Mouse (Mus musculus) cerebellum, adult 2 months (tissue): Measurements from ENCODE around the gene Plxna1. TPM values are rescaled to one million over a fixed set of nuclear protein-coding genes. Genes with fewer than 3 reads are reported as not detected.

Source experiments
- DNase-seq, 2 experiments: peaks; one replicate each; pipeline ENCODE4 v3.0.0; 2021
- H3K27ac ChIP-seq: fragments of 200-500 bp; 2 replicates; pipeline ENCODE4 v1.5.1; 2012; ENCODE audit warnings: low read length, control low read depth, inconsistent platforms; ENCODE audit not compliant: insufficient read depth
- H3K27me3 ChIP-seq: fragments of 200-500 bp; 2 replicates; pipeline ENCODE4 v1.6.1; 2012; ENCODE audit warnings: inconsistent platforms, mild to moderate bottlenecking, low read length, moderate library complexity; ENCODE audit not compliant: control insufficient read depth, insufficient read depth
- H3K4me1 ChIP-seq: fragments of 200-500 bp; 2 replicates; pipeline ENCODE4 v1.6.1; 2011; ENCODE audit warnings: low read length; ENCODE audit not compliant: control insufficient read depth, insufficient read depth
- H3K4me3 ChIP-seq: fragments of 200-500 bp; replicated peaks from 2 replicates; pipeline ENCODE3; 2011; ENCODE audit warnings: mild to moderate bottlenecking, low read depth, low read length, control low read depth; ENCODE audit not compliant: insufficient read depth
- CTCF ChIP-seq: fragments of 200-500 bp; IDR thresholded peaks from 2 replicates; pipeline ENCODE4 v1.5.1; 2011; ENCODE audit warnings: low read depth, mild to moderate bottlenecking, control low read depth, low read length, moderate library complexity, borderline replicate concordance; ENCODE audit not compliant: insufficient read depth
- POLR2A ChIP-seq: fragments of 200-500 bp; IDR thresholded peaks from 2 replicates; pipeline ENCODE4 v1.6.1; 2011; ENCODE audit warnings: low read length, control low read depth, borderline replicate concordance; ENCODE audit not compliant: insufficient read depth
- WGBS: fragments of 180-500 bp; shearing (Covaris S2); methylation state at CpG from one replicate; pipeline ENCODE4 v1.1.7; 2018; 5-methylcytosine and 5-hydroxymethylcytosine counted together
- polyA plus RNA-seq: library from polyadenylated mRNA; depleted of rRNA; stranded (reverse); fragments of >200 nt; gene quantifications from 2 replicates; pipeline ENCODE4 v1.2.3, GENCODE M21; 2012

The Plxna1 gene
- polyA plus RNA-seq, 1 experiment = 59.7 TPM

- DNase-seq = no peak
- H3K27ac ChIP-seq = no peak overlapping the region
- WGBS = 92% methylated on average over 8 of the region's 8 CpGs
- H3K4me3 ChIP-seq = no peak overlapping the region
- no peaks in the 10 kb centered on the region for H3K27me3 ChIP-seq
- TF ChIP-seq POLR2A (no peak), CTCF (no peak)
- H3K4me1 ChIP-seq = no peaks in the 10 kb centered on the region; the same call in 1 of the 2 replicates
These were observed 66.3 kb downstream of the Plxna1 start for GRCm38 (mm10) chr6:89296001-89296709.

GRCm38 (mm10) chr6:89294621-89295020, 67.8 kb downstream of the Plxna1 start:
- no peaks in the 10 kb centered on the region; the same call in 1 of the 2 replicates for H3K4me1 ChIP-seq
- TF ChIP-seq POLR2A (no peak), CTCF (no peak)
- no peaks in the 10 kb centered on the region for H3K27me3 ChIP-seq
- 52% methylated on average over 1 of the region's 1 CpGs for WGBS
- no peak for DNase-seq
- H3K4me3 ChIP-seq = no peak overlapping the region
- H3K27ac ChIP-seq = no peak overlapping the region

- Histone ChIP-seq H3K27me3 (no peaks in the 10 kb centered on the region), H3K4me3 (no peak overlapping the region), H3K27ac (no peak overlapping the region), H3K4me1 (peaks cover 2% of the 10 kb centered on the region)
- no peak for DNase-seq
- WGBS = 46% methylated on average over 7 of the region's 7 CpGs
- no peak for TF ChIP-seq CTCF
- no peak for TF ChIP-seq POLR2A
These were observed 70.9 kb downstream of the Plxna1 start for GRCm38 (mm10) chr6:89291494-89291893.

- Histone ChIP-seq H3K27ac (no peak overlapping the region), H3K4me3 (no peak overlapping the region), H3K4me1 (peaks cover 2% of the 10 kb centered on the region), H3K27me3 (no peaks in the 10 kb centered on the region)
- WGBS = 54% methylated on average over 6 of the region's 6 CpGs
- no peak for DNase-seq
- no peak for TF ChIP-seq CTCF
These were observed 74.3 kb downstream of the Plxna1 start for GRCm38 (mm10) chr6:89288156-89288555.

GRCm38 (mm10) chr6:89286700-89287428, 75.6 kb downstream of the Plxna1 start:
- H3K27me3 ChIP-seq = no peaks in the 10 kb centered on the region
- H3K4me1 ChIP-seq = peaks cover 2% of the 10 kb centered on the region
- no peak overlapping the region for H3K27ac ChIP-seq
- no peak overlapping the region for H3K4me3 ChIP-seq
- 71% methylated on average over 6 of the region's 6 CpGs for WGBS
- DNase-seq = peak in 1 of 2 experiments; percentile 20
- TF ChIP-seq POLR2A (no peak), CTCF (no peak)

- 89% methylated on average over 3 of the region's 3 CpGs for WGBS
- TF ChIP-seq POLR2A (no peak), CTCF (no peak)
- DNase-seq = no peak
- Histone ChIP-seq H3K27ac (no peak overlapping the region), H3K4me3 (no peak overlapping the region), H3K27me3 (no peaks in the 10 kb centered on the region), H3K4me1 (peaks cover 2% of the 10 kb centered on the region)
These were observed 76.1 kb downstream of the Plxna1 start for GRCm38 (mm10) chr6:89286286-89286655.

GRCm38 (mm10) chr6:89285561-89286285, 76.7 kb downstream of the Plxna1 start:
- 71% methylated on average over 9 of the region's 9 CpGs for WGBS
- no peak overlapping the region for H3K27ac ChIP-seq
- no peak for DNase-seq
- TF ChIP-seq CTCF (no peak), POLR2A (no peak)
- H3K27me3 ChIP-seq = no peaks in the 10 kb centered on the region
- H3K4me3 ChIP-seq = no peak overlapping the region
- peaks cover 2% of the 10 kb centered on the region for H3K4me1 ChIP-seq

- no peak overlapping the region for H3K4me3 ChIP-seq
- DNase-seq = no peak
- H3K27ac ChIP-seq = no peak overlapping the region
- H3K27me3 ChIP-seq = no peaks in the 10 kb centered on the region
- peaks cover 2% of the 10 kb centered on the region for H3K4me1 ChIP-seq
- TF ChIP-seq CTCF (no peak), POLR2A (no peak)
These were observed 77.3 kb downstream of the Plxna1 start for GRCm38 (mm10) chr6:89285116-89285515.
